Mouse (Mus musculus): ENCODE data around the gene Mindy1. TPM values are rescaled to one million over a fixed set of nuclear protein-coding genes. Genes with fewer than 3 reads are reported as not detected.

Gene Mindy1
- polyA plus RNA-seq, 1 experiment from 2014 or later, result 43.3 TPM

DNA sequence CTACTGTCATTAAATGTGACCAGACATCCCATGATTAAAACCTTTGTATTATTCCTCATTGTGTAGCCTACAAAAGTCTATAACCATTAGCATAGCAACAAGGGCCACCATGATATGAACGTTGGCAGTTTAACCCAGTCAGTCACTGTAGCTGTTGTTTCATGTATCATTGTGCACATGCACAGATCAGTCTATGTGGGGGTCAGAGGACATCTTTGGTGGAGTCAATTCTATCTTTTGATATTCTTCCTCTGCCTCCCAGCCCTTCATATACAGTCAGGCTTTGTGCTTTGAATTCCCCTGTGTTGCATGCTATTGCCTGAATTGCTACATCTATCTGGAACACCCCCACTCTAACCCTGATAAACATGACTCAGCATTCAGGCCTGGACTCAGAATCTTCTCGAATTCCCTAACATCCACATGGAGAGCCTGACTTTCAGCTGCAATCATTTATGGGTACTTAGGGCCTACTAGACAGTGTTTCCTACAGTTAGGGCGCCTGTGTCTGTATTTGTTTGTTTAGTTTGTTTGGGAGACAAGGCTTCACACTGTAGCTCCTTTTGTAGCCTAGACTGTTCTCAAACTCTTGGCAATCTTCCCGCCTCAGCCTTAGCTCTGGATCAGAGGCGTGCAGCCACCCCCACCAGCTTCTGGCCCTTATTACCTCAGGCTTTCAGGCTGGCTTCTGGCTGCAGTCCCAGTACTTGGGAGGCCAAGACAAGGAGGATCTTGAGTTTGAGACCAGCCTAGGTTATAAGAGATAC lies 34.5 kb upstream of the Mindy1 start:
- no peak for ATAC-seq (ENCODE audit: insufficient number of reproducible peaks, insufficient read depth, low FRiP score, low TSS enrichment)
- 80% methylated on average over 5 of the region's 5 CpGs for WGBS
- no peak overlapping the region for H3K27ac ChIP-seq

GRCm38 (mm10) chr3:95247660-95248336 lies 33.3 kb upstream of the Mindy1 start:
- H3K4me2 ChIP-seq (replicated peaks), result no peak overlapping the region
- no peaks in the 10 kb centered on the region for H3K9me3 ChIP-seq
- ATAC-seq (ENCODE audit: insufficient number of reproducible peaks, insufficient read depth, low FRiP score, low TSS enrichment), result no peak
- no peaks in the 10 kb centered on the region for H3K27me3 ChIP-seq
- H3K9ac ChIP-seq, result no peak overlapping the region
- H3K27ac ChIP-seq, result no peak overlapping the region
- 88% methylated on average over 1 of the region's 1 CpGs for WGBS
- no peaks in the 10 kb centered on the region for H3K4me1 ChIP-seq
- H3K4me3 ChIP-seq, result no peak overlapping the region
- peaks cover 9% of the 10 kb centered on the region; the same call in 1 of the 2 replicates for H3K36me3 ChIP-seq

More for the DNA sequence above, 34.5 kb upstream of the Mindy1 start:
- H3K9ac ChIP-seq, result no peak overlapping the region
- H3K4me1 ChIP-seq, result no peaks in the 10 kb centered on the region
- H3K36me3 ChIP-seq, result no peaks in the 10 kb centered on the region
- no peaks in the 10 kb centered on the region for H3K27me3 ChIP-seq
- no peak overlapping the region for H3K4me3 ChIP-seq
- no peaks in the 10 kb centered on the region for H3K9me3 ChIP-seq
- H3K4me2 ChIP-seq (replicated peaks), result no peak overlapping the region

DNA sequence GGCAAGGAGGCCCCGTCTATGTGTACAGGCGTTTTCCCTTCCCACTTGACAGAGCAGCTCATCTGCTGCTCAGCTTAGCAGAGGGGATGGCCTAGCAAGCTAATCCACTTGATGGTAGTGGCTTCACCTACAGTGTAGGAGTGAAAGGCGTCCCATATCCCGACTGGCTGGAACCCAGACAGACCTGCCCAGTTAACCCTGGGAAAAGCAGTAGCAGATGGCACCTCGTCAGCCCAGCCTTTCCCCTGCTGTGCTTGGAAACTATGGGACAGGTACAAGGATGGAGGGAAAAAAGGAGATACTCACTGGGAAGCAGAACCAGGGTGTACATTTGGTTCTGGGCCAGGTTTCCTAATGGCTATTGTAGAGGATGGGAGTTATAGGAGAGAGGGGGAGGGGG lies 30.8 kb upstream of the Mindy1 start:
- Histone ChIP-seq H3K27ac (no peak overlapping the region), H3K36me3 (peaks cover 33% of the 10 kb centered on the region), H3K9ac (no peak overlapping the region), H3K4me2 (replicated peaks) (no peak overlapping the region), H3K4me1 (no peaks in the 10 kb centered on the region), H3K9me3 (no peaks in the 10 kb centered on the region), H3K27me3 (no peaks in the 10 kb centered on the region), H3K4me3 (no peak overlapping the region)
- no peak for ATAC-seq (ENCODE audit: insufficient number of reproducible peaks, insufficient read depth, low FRiP score, low TSS enrichment)
- WGBS, result 78% methylated on average over 5 of the region's 5 CpGs

- H3K4me3 ChIP-seq, result no peak within 1 kb of the TSS
- WGBS, result 47% methylated on average over 7 of the region's 7 CpGs
- ATAC-seq (ENCODE audit: insufficient number of reproducible peaks, insufficient read depth, low FRiP score, low TSS enrichment), result peak; percentile 72
Observed at GRCm38 (mm10) chr3:95250783-95251424, 30.2 kb upstream of the Mindy1 start, which contains the start of gene Bnipl. Gene Bnipl (minus strand): TSS chr3:95251193.

DNA sequence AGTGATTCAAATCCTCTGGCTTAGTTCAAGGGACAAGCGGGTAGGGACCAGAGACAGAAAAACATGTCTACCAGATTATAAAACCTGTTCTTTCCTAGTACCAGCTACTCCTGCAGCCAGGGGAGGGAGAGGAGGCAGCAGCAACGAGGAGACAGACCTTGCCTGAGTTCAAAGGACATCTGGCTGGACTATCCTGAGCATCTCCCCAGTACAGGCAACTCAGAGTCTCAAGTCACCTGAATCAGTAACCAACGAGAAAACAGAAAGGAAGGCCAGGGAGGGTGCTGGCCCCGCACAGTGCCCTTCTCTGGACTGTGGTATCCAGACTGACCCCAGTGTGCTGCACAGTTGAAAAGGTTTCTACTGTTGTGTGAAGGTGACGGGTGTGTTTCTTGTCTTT lies 24.2 kb upstream of the Mindy1 start:
- no peak for ATAC-seq (ENCODE audit: insufficient number of reproducible peaks, insufficient read depth, low FRiP score, low TSS enrichment)
- Histone ChIP-seq H3K27ac (no peak overlapping the region), H3K4me1 (no peaks in the 10 kb centered on the region), H3K27me3 (no peaks in the 10 kb centered on the region), H3K4me3 (no peak overlapping the region), H3K9ac (no peak overlapping the region), H3K36me3 (peaks cover 72% of the 10 kb centered on the region), H3K9me3 (no peaks in the 10 kb centered on the region), H3K4me2 (replicated peaks) (no peak overlapping the region)
- 86% methylated on average over 5 of the region's 5 CpGs for WGBS

More at GRCm38 (mm10) chr3:95250783-95251424, 30.2 kb upstream of the Mindy1 start, which contains the start of gene Bnipl:
- peaks cover 39% of the 10 kb centered on the region for H3K36me3 ChIP-seq
- no peaks in the 10 kb centered on the region for H3K4me1 ChIP-seq
- H3K4me2 ChIP-seq (replicated peaks), result 0 out of 2 replicates have a peak within 1 kb of the TSS, but pooled peaks have one; percentile 13
- H3K27ac ChIP-seq, result no peak within 1 kb of the TSS
- H3K27me3 ChIP-seq, result no peaks in the 10 kb centered on the region
- H3K9ac ChIP-seq, result no peak within 1 kb of the TSS
- no peaks in the 10 kb centered on the region for H3K9me3 ChIP-seq

GRCm38 (mm10) chr3:95261975-95262374 lies 19.2 kb upstream of the Mindy1 start:
- H3K36me3 ChIP-seq, result peaks cover 57% of the 10 kb centered on the region
- H3K4me3 ChIP-seq, result no peak overlapping the region
- H3K4me1 ChIP-seq, result no peaks in the 10 kb centered on the region
- no peaks in the 10 kb centered on the region for H3K9me3 ChIP-seq
- ATAC-seq (ENCODE audit: insufficient number of reproducible peaks, insufficient read depth, low FRiP score, low TSS enrichment), result no peak
- H3K27ac ChIP-seq, result no peak overlapping the region
- H3K4me2 ChIP-seq (replicated peaks), result no peak overlapping the region
- no peak overlapping the region for H3K9ac ChIP-seq
- 80% methylated on average over 4 of the region's 4 CpGs for WGBS
- no peaks in the 10 kb centered on the region for H3K27me3 ChIP-seq

GRCm38 (mm10) chr3:95263089-95263739 lies 17.9 kb upstream of the Mindy1 start:
- ATAC-seq (ENCODE audit: insufficient number of reproducible peaks, insufficient read depth, low FRiP score, low TSS enrichment), result no peak
- Histone ChIP-seq H3K9ac (no peak overlapping the region), H3K4me1 (no peaks in the 10 kb centered on the region), H3K4me2 (replicated peaks) (no peak overlapping the region), H3K27ac (no peak overlapping the region), H3K36me3 (peaks cover 59% of the 10 kb centered on the region), H3K27me3 (no peaks in the 10 kb centered on the region), H3K4me3 (no peak overlapping the region), H3K9me3 (no peaks in the 10 kb centered on the region)
- WGBS, result 43% methylated on average over 11 of the region's 11 CpGs

DNA sequence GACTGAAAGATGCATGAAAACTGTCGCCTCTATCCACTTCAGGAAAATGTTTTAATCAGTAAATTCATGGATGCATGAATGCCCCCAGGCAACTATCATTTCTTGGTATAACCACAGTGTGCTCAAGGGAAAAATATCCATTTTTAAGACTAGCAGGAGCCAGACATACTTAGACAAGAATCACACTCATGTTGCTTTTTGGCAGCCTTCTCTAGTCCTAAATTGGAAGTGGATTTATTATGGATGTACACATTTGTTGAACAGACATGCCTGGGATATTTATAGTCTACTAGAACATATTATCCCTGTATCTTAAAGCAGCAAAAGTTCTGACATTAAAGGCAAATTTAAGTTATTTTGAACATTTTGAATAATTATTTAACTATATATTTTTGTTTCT lies 16.4 kb upstream of the Mindy1 start:
- H3K27me3 ChIP-seq, result no peaks in the 10 kb centered on the region
- WGBS, result 79% methylated on average over 1 of the region's 1 CpGs
- peaks cover 55% of the 10 kb centered on the region for H3K36me3 ChIP-seq
- H3K4me3 ChIP-seq, result no peak overlapping the region
- no peak overlapping the region for H3K9ac ChIP-seq
- no peak for ATAC-seq (ENCODE audit: insufficient number of reproducible peaks, insufficient read depth, low FRiP score, low TSS enrichment)
- no peaks in the 10 kb centered on the region for H3K9me3 ChIP-seq
- H3K27ac ChIP-seq, result no peak overlapping the region
- no peaks in the 10 kb centered on the region for H3K4me1 ChIP-seq
- H3K4me2 ChIP-seq (replicated peaks), result no peak overlapping the region

GRCm38 (mm10) chr3:95266052-95266451 lies 15.1 kb upstream of the Mindy1 start:
- Histone ChIP-seq H3K36me3 (peaks cover 51% of the 10 kb centered on the region), H3K4me2 (replicated peaks) (no peak overlapping the region), H3K27me3 (no peaks in the 10 kb centered on the region), H3K27ac (no peak overlapping the region), H3K9me3 (no peaks in the 10 kb centered on the region), H3K4me3 (no peak overlapping the region), H3K4me1 (no peaks in the 10 kb centered on the region), H3K9ac (no peak overlapping the region)
- 84% methylated on average over 3 of the region's 3 CpGs for WGBS
- no peak for ATAC-seq (ENCODE audit: insufficient number of reproducible peaks, insufficient read depth, low FRiP score, low TSS enrichment)

- Histone ChIP-seq H3K27ac (no peak overlapping the region), H3K4me3 (no peak overlapping the region), H3K36me3 (peaks cover 42% of the 10 kb centered on the region), H3K27me3 (no peaks in the 10 kb centered on the region), H3K9me3 (no peaks in the 10 kb centered on the region), H3K4me2 (replicated peaks) (no peak overlapping the region), H3K4me1 (no peaks in the 10 kb centered on the region), H3K9ac (no peak overlapping the region)
- ATAC-seq (ENCODE audit: insufficient number of reproducible peaks, insufficient read depth, low FRiP score, low TSS enrichment), result no peak
Observed at GRCm38 (mm10) chr3:95267855-95268254, 13.3 kb upstream of the Mindy1 start.

- H3K4me1 ChIP-seq, result no peaks in the 10 kb centered on the region
- no peak overlapping the region for H3K9ac ChIP-seq
- H3K36me3 ChIP-seq, result peaks cover 29% of the 10 kb centered on the region
- ATAC-seq (ENCODE audit: insufficient number of reproducible peaks, insufficient read depth, low FRiP score, low TSS enrichment), result no peak
- no peak overlapping the region for H3K27ac ChIP-seq
- no peaks in the 10 kb centered on the region for H3K27me3 ChIP-seq
- WGBS, result 90% methylated on average over 5 of the region's 5 CpGs
- no peak overlapping the region for H3K4me2 ChIP-seq (replicated peaks)
- H3K9me3 ChIP-seq, result no peaks in the 10 kb centered on the region
- H3K4me3 ChIP-seq, result no peak overlapping the region
Observed at GRCm38 (mm10) chr3:95269789-95270188, 11.4 kb upstream of the Mindy1 start.
